Mouse (Mus musculus) lung, postnatal 10 days (tissue): ENCODE results near the gene Kmt5a.
"Not testable (repeated sequence)": the region's sequence is repeated elsewhere in the genome, so short reads cannot be mapped to it uniquely, and the experiment has no call there.

Experiments used
- DNase-seq: peaks from one replicate; pipeline ENCODE4 v3.0.0; 2021

The Kmt5a gene

DNA sequence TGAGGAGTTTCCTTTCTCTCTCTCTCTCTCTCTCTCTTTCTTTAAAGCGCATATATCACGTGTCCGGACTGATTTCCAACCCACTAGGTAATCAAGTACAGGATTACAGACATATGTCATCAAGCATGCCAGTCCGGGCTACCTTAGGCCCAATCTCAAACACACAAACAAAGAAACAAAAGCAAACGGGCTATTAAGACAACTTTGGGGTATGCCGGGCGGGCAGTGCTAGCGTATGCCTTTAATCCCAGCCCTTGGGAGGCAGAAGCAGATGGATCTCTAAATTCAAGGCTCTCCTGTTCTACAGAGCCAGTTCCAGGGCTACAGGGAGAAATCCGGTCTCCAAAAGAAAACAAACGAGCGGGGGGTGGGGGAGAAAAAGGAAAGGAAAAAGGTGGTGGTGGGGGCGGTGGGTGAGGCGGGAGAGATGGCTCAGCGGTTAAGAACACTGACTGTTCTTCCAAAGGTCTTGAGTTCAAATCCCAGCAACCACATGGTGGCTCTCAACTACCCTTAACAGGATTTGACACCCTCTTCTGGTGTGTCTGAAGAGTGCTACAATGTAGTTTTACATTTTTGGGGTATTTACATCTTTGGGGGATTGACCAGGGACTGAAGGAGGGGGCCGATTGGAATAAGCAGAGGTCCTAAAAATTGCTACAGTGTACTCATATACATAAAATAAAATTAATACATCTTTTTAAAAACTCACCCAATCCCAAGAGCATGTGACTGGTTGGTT, 44.1 kb downstream of the Kmt5a start:
- no peak for DNase-seq

GRCm38 (mm10) chr5:124485654-124486053, 45.9 kb downstream of the Kmt5a start:
- no peak for DNase-seq

DNA sequence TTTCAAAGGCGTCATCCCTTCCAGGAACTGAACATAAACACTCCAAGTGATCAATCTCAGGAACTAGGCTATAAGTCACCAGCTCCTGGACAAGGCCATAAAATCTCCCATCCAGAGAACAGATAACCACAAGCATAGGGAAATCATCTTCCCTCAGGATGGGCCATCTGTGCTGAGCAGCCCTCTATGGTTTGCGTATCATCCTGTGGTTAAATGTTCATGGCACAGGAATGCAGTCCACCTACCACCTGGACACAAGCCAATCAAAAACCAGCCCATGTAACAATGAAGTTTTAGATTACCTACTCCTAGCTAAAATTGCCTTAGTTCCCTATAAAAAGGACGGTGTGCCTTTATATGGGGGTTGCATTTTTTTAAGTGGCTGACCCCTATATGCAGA, 49.2 kb downstream of the Kmt5a start:
- no peak for DNase-seq

- no peak for DNase-seq
Measured at GRCm38 (mm10) chr5:124491732-124492131, 52.0 kb downstream of the Kmt5a start.

- DNase-seq: no peak
Measured at GRCm38 (mm10) chr5:124492618-124493017, 52.9 kb downstream of the Kmt5a start.

- DNase-seq: no peak
Measured at GRCm38 (mm10) chr5:124493455-124493854, 53.7 kb downstream of the Kmt5a start.

DNA sequence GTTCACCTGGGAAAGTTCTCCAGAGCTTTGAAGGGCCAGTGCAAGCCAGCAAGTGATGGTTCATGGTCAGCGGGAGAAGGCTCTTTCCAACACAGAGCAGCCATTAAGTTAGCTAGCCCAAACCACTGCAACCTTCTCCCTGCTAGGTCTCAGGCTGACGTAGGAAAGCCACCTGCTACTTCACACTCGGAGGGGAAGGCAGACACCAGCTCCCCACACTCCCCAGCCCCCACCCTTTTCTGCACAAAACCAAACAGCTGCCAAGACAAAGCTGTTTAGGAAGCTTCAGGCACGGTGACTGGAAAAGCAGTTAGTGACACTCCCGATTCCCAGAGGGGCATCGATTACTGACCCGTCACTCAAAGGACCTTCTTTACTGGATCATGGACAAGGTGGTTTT, 55.8 kb downstream of the Kmt5a start:
- DNase-seq: no peak

- DNase-seq: peak; percentile 59
Measured at GRCm38 (mm10) chr5:124496614-124497514, 57.1 kb downstream of the Kmt5a start.

- DNase-seq: peak; percentile 84
Measured at GRCm38 (mm10) chr5:124498221-124498876, 58.6 kb downstream of the Kmt5a start.

GRCm38 (mm10) chr5:124499001-124499400, 59.3 kb downstream of the Kmt5a start:
- no peak for DNase-seq

- DNase-seq: not testable (repeated sequence)
Measured at GRCm38 (mm10) chr5:124500037-124500436, 60.3 kb downstream of the Kmt5a start.

DNA sequence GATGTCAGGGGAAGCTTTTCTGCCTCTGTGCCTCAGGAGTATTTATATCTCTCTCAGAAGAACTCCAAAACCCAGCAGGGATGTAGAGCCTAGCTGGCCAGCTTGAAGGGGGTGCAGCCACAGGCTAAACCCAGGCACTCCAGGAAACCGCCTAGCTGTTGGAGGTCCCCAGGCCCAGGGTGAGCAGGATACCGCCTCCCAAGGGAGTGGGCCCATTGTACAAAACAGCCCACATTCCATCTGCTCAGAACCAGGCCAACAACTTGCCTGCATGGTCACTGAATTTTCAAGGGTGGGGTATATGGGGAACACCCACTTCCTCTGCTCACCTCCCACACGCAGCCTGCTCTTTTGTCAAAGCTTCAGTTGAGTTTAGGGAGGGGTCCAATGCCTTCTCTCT, 60.8 kb downstream of the Kmt5a start:
- DNase-seq: no peak

DNA sequence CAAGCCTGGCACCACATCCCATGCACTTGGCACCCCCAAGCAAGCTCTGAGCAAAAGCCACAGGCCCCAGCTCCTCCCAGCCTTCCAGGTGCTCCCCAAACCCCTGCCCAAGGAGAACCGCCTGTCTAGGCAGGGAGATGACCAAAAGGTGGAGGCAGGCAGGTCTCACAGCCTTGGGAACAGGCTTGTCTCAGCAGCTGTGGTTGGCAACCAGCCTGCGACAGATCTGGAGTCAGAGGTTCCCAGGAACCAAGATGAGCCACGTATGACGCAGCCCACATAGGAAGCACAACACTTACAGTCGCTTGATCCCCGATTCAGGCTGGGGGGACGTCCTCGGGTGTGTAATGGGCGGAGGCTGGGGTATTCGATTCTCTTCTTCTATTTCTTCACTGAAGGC, 61.8 kb downstream of the Kmt5a start:
- DNase-seq: no peak

DNA sequence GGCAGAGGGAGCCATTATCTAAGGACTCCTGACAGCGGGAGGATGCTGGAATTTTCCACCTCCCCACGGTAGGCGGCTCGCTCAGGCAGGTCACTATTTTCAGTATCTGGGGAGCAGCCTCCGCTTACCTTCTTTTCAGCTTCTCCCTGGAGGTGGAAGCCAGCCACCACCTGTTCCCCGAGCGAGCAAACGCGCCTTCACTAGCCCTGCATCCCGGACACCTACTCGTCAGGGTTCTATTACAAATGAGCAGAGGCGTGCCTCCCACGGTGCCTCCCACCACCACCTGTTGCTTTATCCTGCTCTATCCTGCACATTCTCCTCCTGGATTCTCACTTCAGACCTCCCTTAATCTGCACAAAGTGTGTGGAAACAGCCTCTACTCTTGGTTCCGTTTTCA, 64.0 kb downstream of the Kmt5a start:
- DNase-seq: no peak

GRCm38 (mm10) chr5:124505235-124505634, 65.5 kb downstream of the Kmt5a start:
- no peak for DNase-seq

- no peak for DNase-seq
Measured at GRCm38 (mm10) chr5:124506731-124507359, 67.1 kb downstream of the Kmt5a start.

GRCm38 (mm10) chr5:124509200-124509599, 69.5 kb downstream of the Kmt5a start:
- no peak for DNase-seq

DNA sequence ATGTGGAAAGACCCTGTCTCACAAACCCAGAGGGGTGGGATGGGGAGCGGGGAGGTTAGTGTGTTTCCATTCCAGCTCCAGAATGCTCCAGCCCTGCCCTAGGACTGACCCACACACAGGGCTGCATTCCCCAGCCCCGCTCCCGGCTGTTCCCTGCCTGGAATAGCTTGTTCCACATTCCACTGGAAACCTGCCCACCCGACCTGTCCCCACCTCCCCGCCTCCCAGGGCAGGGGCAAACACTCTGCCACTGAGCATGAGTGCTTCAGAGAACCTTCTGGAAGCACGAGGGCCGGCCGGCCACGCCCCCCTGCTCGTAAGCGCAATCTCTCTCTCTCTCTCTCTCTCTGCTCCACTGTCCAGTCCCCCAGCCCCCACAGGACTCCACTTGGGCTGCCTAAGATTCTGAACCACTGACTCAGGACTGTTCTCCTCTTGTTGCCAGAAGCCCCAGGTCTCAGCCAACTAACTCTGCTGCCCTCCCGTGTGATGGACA, 70.1 kb downstream of the Kmt5a start:
- peak; percentile 89 for DNase-seq

DNA sequence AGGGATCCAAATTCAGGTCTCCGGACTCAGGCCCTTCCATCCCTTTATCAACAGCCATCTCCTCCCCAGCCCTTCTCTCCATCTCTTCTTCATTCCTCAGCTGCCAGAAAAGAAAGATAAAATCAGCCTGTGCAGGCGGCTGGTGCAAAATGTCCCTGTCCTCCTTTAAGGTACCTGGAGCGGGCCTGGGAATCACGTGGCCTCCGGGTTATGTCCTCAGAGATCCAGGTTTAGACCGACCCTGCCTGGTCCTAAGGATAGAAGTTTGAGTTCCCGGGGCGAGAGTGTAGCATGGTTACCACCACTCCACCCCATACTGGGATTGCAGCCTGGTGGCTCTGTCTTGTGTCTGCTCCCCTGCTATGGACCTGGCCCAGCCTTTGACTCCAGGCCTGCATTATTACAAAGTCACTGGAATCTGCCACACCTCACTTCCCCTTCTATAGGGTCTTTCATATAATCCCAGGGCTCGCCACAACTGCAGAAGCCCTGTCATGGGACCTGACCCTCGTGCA, 70.9 kb downstream of the Kmt5a start:
- no peak for DNase-seq
